21 mouse cellular contexts compared by ENCODE assay signal in genomic region chr2:178711587-178712080, GRCm38 (mm10).
DNase-seq lines count a peak whose midpoint lies in the region; ATAC-seq and TF ChIP-seq lines count a peak whose summit lies in the region.
"Had no signal": no experiment of that assay in that cellular context is flagged by ENCODE, and none has a peak within 500 bp of the region (broad histone marks: within the 10 kb centered on the region; RNA-seq: fewer than 3 reads in every experiment).

No protein-coding gene starts in this region.

- 33% methylated on average over 5 of the region's 5 CpGs for WGBS in kidney, embryonic 14.5 days
- 67% methylated on average over 5 of the region's 5 CpGs for WGBS in liver, postnatal 0 days (ENCODE audit: insufficient replicate concordance)
- WGBS in liver, embryonic 12.5 days (ENCODE audit: insufficient replicate concordance): 65% methylated on average over 5 of the region's 5 CpGs
- 21% methylated on average over 5 of the region's 5 CpGs for WGBS in embryonic facial prominence, embryonic 11.5 days
- WGBS in forebrain, embryonic 16.5 days: 22% methylated on average over 5 of the region's 5 CpGs

- no peak overlapping the region for H3K27ac ChIP-seq in kidney, embryonic 14.5 days (ENCODE audit: low read depth, low read length)
- H3K27ac ChIP-seq in liver, postnatal 0 days (ENCODE audit: low read depth): 0 out of 2 replicates have a peak overlapping the region, but pooled peaks have one; percentile 29
- H3K27ac ChIP-seq in liver, embryonic 12.5 days: no peak overlapping the region
- H3K27ac ChIP-seq in embryonic facial prominence, embryonic 11.5 days (replicated peaks; ENCODE audit: low read depth, low read length): no peak overlapping the region
- no peak overlapping the region for H3K27ac ChIP-seq in forebrain, embryonic 16.5 days (ENCODE audit: low read length)
- H3K27ac ChIP-seq: embryonic facial prominence, embryonic 12.5 days; hindbrain, embryonic 10.5 days; hindbrain, postnatal 0 days; limb, embryonic 13.5 days had no signal

- H3K4me3 ChIP-seq in kidney, embryonic 14.5 days (ENCODE audit: low read length): no peak overlapping the region
- no peak overlapping the region for H3K4me3 ChIP-seq in liver, postnatal 0 days (ENCODE audit: low read depth, low read length)
- no peak overlapping the region for H3K4me3 ChIP-seq in liver, embryonic 12.5 days
- no peak overlapping the region for H3K4me3 ChIP-seq in embryonic facial prominence, embryonic 11.5 days (ENCODE audit: low read depth, low read length)
- H3K4me3 ChIP-seq in forebrain, embryonic 16.5 days (replicated peaks; ENCODE audit: low read length): no peak overlapping the region
- H3K4me3 ChIP-seq: embryonic facial prominence, embryonic 12.5 days; hindbrain, embryonic 10.5 days; limb, embryonic 13.5 days had no signal

- H3K36me3 ChIP-seq in kidney, embryonic 14.5 days (ENCODE audit: control insufficient read depth, insufficient read depth, low read length): no peaks in the 10 kb centered on the region
- H3K36me3 ChIP-seq in liver, postnatal 0 days (replicated peaks; ENCODE audit: insufficient read depth, low read length): no peaks in the 10 kb centered on the region
- H3K36me3 ChIP-seq in liver, embryonic 12.5 days: no peaks in the 10 kb centered on the region
- H3K36me3 ChIP-seq in embryonic facial prominence, embryonic 11.5 days (replicated peaks; ENCODE audit: control insufficient read depth, insufficient read depth, low read depth, low read length): no peaks in the 10 kb centered on the region
- no peaks in the 10 kb centered on the region for H3K36me3 ChIP-seq in forebrain, embryonic 16.5 days (ENCODE audit: control insufficient read depth, insufficient read depth)
- H3K36me3 ChIP-seq: embryonic facial prominence, embryonic 12.5 days; hindbrain, embryonic 10.5 days; limb, embryonic 13.5 days had no signal

- H3K9me3 ChIP-seq in kidney, embryonic 14.5 days (ENCODE audit: control insufficient read depth, low read length): no peaks in the 10 kb centered on the region
- no peaks in the 10 kb centered on the region for H3K9me3 ChIP-seq in liver, postnatal 0 days (ENCODE audit: low read length)
- H3K9me3 ChIP-seq in liver, embryonic 12.5 days (replicated peaks): no peaks in the 10 kb centered on the region
- H3K9me3 ChIP-seq in embryonic facial prominence, embryonic 11.5 days (replicated peaks; ENCODE audit: control insufficient read depth, low read length): no peaks in the 10 kb centered on the region
- H3K9me3 ChIP-seq in forebrain, embryonic 16.5 days (ENCODE audit: control insufficient read depth, low read length): no peaks in the 10 kb centered on the region
- H3K9me3 ChIP-seq: embryonic facial prominence, embryonic 12.5 days; hindbrain, embryonic 10.5 days; limb, embryonic 13.5 days had no signal

- no peak overlapping the region for H3K9ac ChIP-seq in kidney, embryonic 14.5 days (ENCODE audit: low read depth, low read length)
- H3K9ac ChIP-seq in liver, postnatal 0 days (replicated peaks): no peak overlapping the region
- no peak overlapping the region for H3K9ac ChIP-seq in liver, embryonic 12.5 days
- H3K9ac ChIP-seq in embryonic facial prominence, embryonic 11.5 days (replicated peaks; ENCODE audit: low read length): no peak overlapping the region
- H3K9ac ChIP-seq in forebrain, embryonic 16.5 days (replicated peaks; ENCODE audit: low read depth, low read length): no peak overlapping the region
- H3K9ac ChIP-seq: embryonic facial prominence, embryonic 12.5 days; limb, embryonic 13.5 days; lung, embryonic 14.5 days had no signal

- ATAC-seq in kidney, embryonic 14.5 days (ENCODE audit: low FRiP score, low TSS enrichment): 0 out of 2 replicates have a peak, but pooled peaks have one; percentile 30
- no peak for ATAC-seq in liver, postnatal 0 days
- ATAC-seq in liver, embryonic 12.5 days: no peak
- peak; percentile 71; the same call in 1 of the 2 replicates for ATAC-seq in embryonic facial prominence, embryonic 11.5 days (replicated peaks; ENCODE audit: insufficient number of reproducible peaks, low FRiP score, low TSS enrichment, low read depth)
- ATAC-seq in forebrain, embryonic 16.5 days: peak; percentile 57; the same call in 1 of the 2 replicates
- ATAC-seq: hindbrain, postnatal 0 days; intestine, postnatal 0 days had no signal

- no peak for TF ChIP-seq CTCF in liver, postnatal 0 days (IDR thresholded peaks at IDR 0.05; ENCODE audit: low read depth)

- H3K4me1 ChIP-seq in kidney, embryonic 14.5 days (ENCODE audit: control insufficient read depth, insufficient read depth, low read length): peaks cover 12% of the 10 kb centered on the region
- no peaks in the 10 kb centered on the region for H3K4me1 ChIP-seq in liver, postnatal 0 days (ENCODE audit: insufficient read depth)
- no peaks in the 10 kb centered on the region; the same call in 1 of the 2 replicates for H3K4me1 ChIP-seq in liver, embryonic 12.5 days
- no peaks in the 10 kb centered on the region; the same call in 1 of the 2 replicates for H3K4me1 ChIP-seq in embryonic facial prominence, embryonic 11.5 days (ENCODE audit: control insufficient read depth, insufficient read depth, low read length)
- no peaks in the 10 kb centered on the region for H3K4me1 ChIP-seq in forebrain, embryonic 16.5 days (replicated peaks; ENCODE audit: control insufficient read depth, insufficient read depth, low read length)
- H3K4me1 ChIP-seq: embryonic facial prominence, embryonic 12.5 days; limb, embryonic 13.5 days had no signal

- DNase-seq in kidney, adult 11 months: no peak
- DNase-seq in liver, postnatal 0 days: no peak
- no peak for DNase-seq in embryonic facial prominence, embryonic 11.5 days (ENCODE audit: low spot score)
- no peak for DNase-seq in MN1 (ENCODE audit: low spot score)
- DNase-seq in neural tube, embryonic 10.5 days (ENCODE audit: extremely low spot score, low spot score): no peak
- DNase-seq: adrenal gland, adult 8-10 months; cerebellum, adult 11-12 months; cerebellum, postnatal 14 days; lung, embryonic 14.5 days; right cerebral cortex, postnatal 14 days; spleen, adult 18-20 months; thymus, postnatal 36 days had no signal

- H3K4me2 ChIP-seq in kidney, embryonic 14.5 days (replicated peaks; ENCODE audit: low read depth, low read length): no peak overlapping the region
- H3K4me2 ChIP-seq in liver, postnatal 0 days (ENCODE audit: low read depth, low read length): no peak overlapping the region
- no peak overlapping the region for H3K4me2 ChIP-seq in liver, embryonic 12.5 days
- no peak overlapping the region for H3K4me2 ChIP-seq in embryonic facial prominence, embryonic 11.5 days (ENCODE audit: low read depth, low read length)
- H3K4me2 ChIP-seq in forebrain, embryonic 16.5 days (ENCODE audit: low read length): no peak overlapping the region
- H3K4me2 ChIP-seq: embryonic facial prominence, embryonic 12.5 days; limb, embryonic 13.5 days; lung, embryonic 14.5 days; midbrain, embryonic 11.5 days had no signal

- no peak for TF ChIP-seq EP300 in liver, postnatal 0 days (IDR thresholded peaks at IDR 0.05; ENCODE audit: low read depth)

- H3K27me3 ChIP-seq in kidney, embryonic 14.5 days (ENCODE audit: control insufficient read depth, insufficient read depth, low read length): no peaks in the 10 kb centered on the region
- no peaks in the 10 kb centered on the region for H3K27me3 ChIP-seq in liver, postnatal 0 days (ENCODE audit: insufficient read depth, low read length)
- no peaks in the 10 kb centered on the region for H3K27me3 ChIP-seq in liver, embryonic 12.5 days (replicated peaks)
- no peaks in the 10 kb centered on the region for H3K27me3 ChIP-seq in embryonic facial prominence, embryonic 11.5 days (ENCODE audit: control insufficient read depth, insufficient read depth, low read length)
- H3K27me3 ChIP-seq in forebrain, embryonic 16.5 days (replicated peaks; ENCODE audit: control insufficient read depth, insufficient read depth, low read length): no peaks in the 10 kb centered on the region
- H3K27me3 ChIP-seq: embryonic facial prominence, embryonic 12.5 days; limb, embryonic 13.5 days had no signal

Comparison
In these comparisons a context has a peak if more than half of its experiments do, and no peak if none do; other contexts are left out.
1. ATAC-seq: peak in kidney, embryonic 14.5 days (single experiment), embryonic facial prominence, embryonic 11.5 days (single experiment) and forebrain, embryonic 16.5 days (single experiment); none in liver, postnatal 0 days (single experiment) and liver, embryonic 12.5 days (single experiment).